Mouse (Mus musculus) heart, adult 2 months (tissue): ENCODE data around the gene Tes3-ps.

ENCODE experiments used
- CTCF ChIP-seq: fragments of 200-600 bp; IDR thresholded peaks from 2 replicates; pipeline ENCODE4 v1.8.1; 2022; ENCODE audit warnings: antibody characterized with exemption, mild to moderate bottlenecking, moderate library complexity
- POLR2A ChIP-seq: fragments of 200-500 bp; IDR thresholded peaks from 2 replicates; pipeline ENCODE4 v1.6.1; 2011; ENCODE audit warnings: mild to moderate bottlenecking, low read depth, low read length, control low read depth; ENCODE audit not compliant: insufficient read depth

GRCm38 (mm10) chr13:49449318-49449749, 43.8 kb upstream of the Tes3-ps start:
- TF ChIP-seq CTCF (peak; percentile 100), POLR2A (no peak)
